Mouse (Mus musculus) liver, embryonic 15.5 days (tissue): ENCODE measurements at regions not wholly inside any gene's neighbourhood (a gene's known extent, or its start where the extent isn't known, plus 50 kb on each side); places are given as distances from the start of the nearest gene placed in this dataset.

Experiments
- ATAC-seq: fragments of 200-750 bp; cut with Nextera tagmentation; 2 replicates; pipeline ENCODE4 v1.8.0; 2017; ENCODE audit warnings: moderate number of reproducible peaks, mild to moderate bottlenecking, moderate library complexity; ENCODE audit not compliant: insufficient read depth
- H3K27ac ChIP-seq: fragments of 300-500 bp; sonication (generic); replicated peaks from 2 replicates; pipeline ENCODE4 v1.5.1; 2015; ENCODE audit warnings: mild to moderate bottlenecking, inconsistent platforms
- H3K27me3 ChIP-seq: fragments of 300-500 bp; sonication (generic); 2 replicates; pipeline ENCODE4 v1.6.1; 2015; ENCODE audit warnings: mild to moderate bottlenecking, inconsistent platforms
- H3K36me3 ChIP-seq: fragments of 300-500 bp; sonication (generic); replicated peaks from 2 replicates; pipeline ENCODE4 v1.6.1; 2015; ENCODE audit warnings: moderate library complexity, mild to moderate bottlenecking, inconsistent platforms
- H3K4me1 ChIP-seq: fragments of 300-500 bp; sonication (generic); replicated peaks from 2 replicates; pipeline ENCODE4 v1.6.1; 2015; ENCODE audit warnings: inconsistent platforms
- H3K4me2 ChIP-seq: fragments of 300-500 bp; sonication (generic); 2 replicates; pipeline ENCODE4 v1.6.1; 2015; ENCODE audit warnings: moderate library complexity, mild to moderate bottlenecking, inconsistent platforms
- H3K4me3 ChIP-seq: fragments of 300-500 bp; sonication (generic); replicated peaks from 2 replicates; pipeline ENCODE4 v1.5.1; 2015; ENCODE audit warnings: mild to moderate bottlenecking, inconsistent platforms
- H3K9ac ChIP-seq: fragments of 300-500 bp; sonication (generic); 2 replicates; pipeline ENCODE4 v1.6.1; 2015; ENCODE audit warnings: moderate library complexity, mild to moderate bottlenecking, inconsistent platforms
- H3K9me3 ChIP-seq: fragments of 300-500 bp; sonication (generic); replicated peaks from 2 replicates; pipeline ENCODE4 v1.6.1; 2016; ENCODE audit warnings: inconsistent platforms
- WGBS: fragments of 180-500 bp; shearing (Covaris S2); methylation state at CpG from one replicate; pipeline ENCODE4 v1.1.7; 2015; ENCODE audit warnings: mixed read lengths; ENCODE audit not compliant: insufficient replicate concordance; 5-methylcytosine and 5-hydroxymethylcytosine counted together

DNA sequence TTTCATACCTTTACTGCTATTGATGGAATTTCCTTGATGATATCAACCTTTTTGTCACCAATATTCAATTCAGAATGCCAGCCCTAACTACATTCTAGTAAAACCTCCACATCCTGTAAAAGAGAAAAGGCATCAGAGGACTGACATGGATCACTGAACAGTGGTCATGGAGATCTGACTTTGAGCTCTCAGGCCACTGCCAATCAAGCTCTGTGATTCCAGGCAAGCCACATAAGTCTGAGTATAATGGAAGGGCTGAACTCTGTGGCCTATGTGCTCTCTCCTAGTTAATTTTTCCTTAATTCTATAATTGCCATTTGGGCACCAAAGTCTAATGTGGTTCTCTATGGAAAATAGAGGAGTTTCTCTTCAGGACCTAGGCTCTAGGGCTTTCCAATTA is 161.8 kb upstream of the Ell2 start:
- Histone ChIP-seq H3K9ac (no peak overlapping the region), H3K27ac (no peak overlapping the region), H3K4me1 (peaks cover 2% of the 10 kb centered on the region; the same call in 1 of the 2 replicates), H3K4me3 (no peak overlapping the region), H3K4me2 (no peak overlapping the region), H3K9me3 (no peaks in the 10 kb centered on the region), H3K36me3 (no peaks in the 10 kb centered on the region), H3K27me3 (no peaks in the 10 kb centered on the region)
- no peak for ATAC-seq

DNA sequence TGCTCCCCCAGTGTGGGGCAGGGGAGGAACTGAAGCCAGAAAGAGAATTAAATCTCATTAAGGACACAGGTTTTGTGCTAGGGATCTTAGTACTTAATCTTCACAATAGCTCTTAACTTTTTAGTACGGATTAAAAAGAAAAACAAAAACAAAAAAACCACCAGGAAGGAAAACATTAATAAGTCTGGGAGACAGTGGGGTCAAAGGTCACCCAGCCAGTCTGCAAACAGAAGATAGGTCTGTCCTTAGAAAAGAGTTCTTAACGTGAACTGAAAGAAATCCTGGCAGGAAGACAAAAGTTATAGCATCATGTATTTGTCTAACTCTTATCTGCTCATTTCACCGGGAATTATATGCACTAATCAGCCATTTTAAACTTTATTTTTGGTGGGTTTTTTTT is 158.8 kb upstream of the Ell2 start:
- Histone ChIP-seq H3K36me3 (no peaks in the 10 kb centered on the region), H3K27me3 (no peaks in the 10 kb centered on the region), H3K9ac (no peak overlapping the region), H3K4me1 (no peaks in the 10 kb centered on the region), H3K27ac (no peak overlapping the region), H3K4me3 (no peak overlapping the region), H3K9me3 (no peaks in the 10 kb centered on the region), H3K4me2 (no peak overlapping the region)
- no peak for ATAC-seq
- 28% methylated on average over 3 of the region's 3 CpGs for WGBS

DNA sequence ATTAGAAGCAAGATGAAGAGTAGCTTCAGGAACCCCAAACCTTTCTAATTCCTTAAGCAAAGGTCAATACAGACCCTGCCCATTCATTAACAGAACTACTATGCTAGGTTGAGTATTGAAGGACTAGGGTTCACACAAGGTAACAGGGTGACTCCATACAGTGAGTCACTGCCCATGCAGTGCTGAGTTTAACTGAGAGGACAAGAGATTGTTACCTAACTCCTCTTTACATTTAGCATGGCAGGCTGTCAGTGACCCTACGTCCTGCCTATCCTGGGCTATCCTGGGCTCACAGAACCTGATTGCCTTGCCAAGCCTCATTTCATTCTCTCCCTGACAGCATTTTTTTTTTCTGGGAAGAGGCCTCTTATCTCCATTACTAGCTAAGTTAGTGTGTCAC is 127.6 kb upstream of the Ell2 start:
- Histone ChIP-seq H3K9me3 (no peaks in the 10 kb centered on the region), H3K4me3 (no peak overlapping the region), H3K4me1 (no peaks in the 10 kb centered on the region), H3K4me2 (no peak overlapping the region), H3K9ac (no peak overlapping the region), H3K27me3 (no peaks in the 10 kb centered on the region), H3K27ac (no peak overlapping the region), H3K36me3 (no peaks in the 10 kb centered on the region)
- WGBS: 44% methylated on average over 1 of the region's 1 CpGs
- ATAC-seq: no peak

DNA sequence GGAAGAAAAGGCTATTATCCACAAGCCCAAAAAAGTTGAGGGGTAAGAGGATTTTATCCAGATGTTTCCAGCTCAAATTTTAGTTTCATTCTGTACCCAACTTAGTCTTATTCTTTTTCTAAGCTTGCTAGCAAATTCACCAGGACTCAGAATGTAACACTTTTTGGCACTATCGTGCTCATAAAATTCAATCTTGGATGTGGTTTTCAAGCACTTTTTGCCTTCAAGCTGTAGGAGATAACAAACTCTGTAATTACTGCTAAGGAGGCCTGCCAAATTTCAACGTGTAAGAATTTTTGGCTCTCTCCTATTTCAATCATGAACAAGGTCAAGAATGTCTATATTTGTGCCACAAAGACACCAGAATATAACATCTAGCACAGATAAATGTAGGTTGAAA is 115.7 kb upstream of the Ell2 start:
- Histone ChIP-seq H3K9me3 (no peaks in the 10 kb centered on the region), H3K27ac (no peak overlapping the region), H3K4me1 (no peaks in the 10 kb centered on the region), H3K9ac (no peak overlapping the region), H3K4me3 (no peak overlapping the region), H3K4me2 (no peak overlapping the region), H3K27me3 (no peaks in the 10 kb centered on the region), H3K36me3 (no peaks in the 10 kb centered on the region)
- no peak for ATAC-seq
- 54% methylated on average over 2 of the region's 2 CpGs for WGBS

DNA sequence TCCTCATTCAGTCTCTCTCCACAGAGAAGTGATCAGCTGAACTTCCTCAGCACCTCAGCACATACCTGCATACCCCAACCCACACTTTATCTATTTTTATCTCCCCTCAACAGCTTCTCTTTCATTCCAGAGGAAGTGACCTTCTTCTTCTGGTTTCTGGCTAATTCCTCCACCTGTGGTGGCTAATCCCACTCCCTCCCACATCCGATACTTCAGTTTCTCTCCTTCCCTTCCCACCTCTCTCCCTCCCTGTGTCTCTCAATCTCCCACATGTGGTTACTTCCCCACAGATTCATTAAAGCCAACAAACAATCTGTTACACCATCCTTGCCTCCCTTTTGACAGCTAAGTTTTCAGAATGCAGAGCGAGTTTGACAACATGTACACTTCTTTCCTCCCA is 109.7 kb upstream of the Ell2 start:
- ATAC-seq: no peak
- Histone ChIP-seq H3K9ac (no peak overlapping the region), H3K9me3 (no peaks in the 10 kb centered on the region), H3K4me3 (no peak overlapping the region), H3K4me1 (no peaks in the 10 kb centered on the region), H3K4me2 (no peak overlapping the region), H3K36me3 (no peaks in the 10 kb centered on the region), H3K27ac (no peak overlapping the region), H3K27me3 (no peaks in the 10 kb centered on the region)
- WGBS: 57% methylated on average over 2 of the region's 2 CpGs

DNA sequence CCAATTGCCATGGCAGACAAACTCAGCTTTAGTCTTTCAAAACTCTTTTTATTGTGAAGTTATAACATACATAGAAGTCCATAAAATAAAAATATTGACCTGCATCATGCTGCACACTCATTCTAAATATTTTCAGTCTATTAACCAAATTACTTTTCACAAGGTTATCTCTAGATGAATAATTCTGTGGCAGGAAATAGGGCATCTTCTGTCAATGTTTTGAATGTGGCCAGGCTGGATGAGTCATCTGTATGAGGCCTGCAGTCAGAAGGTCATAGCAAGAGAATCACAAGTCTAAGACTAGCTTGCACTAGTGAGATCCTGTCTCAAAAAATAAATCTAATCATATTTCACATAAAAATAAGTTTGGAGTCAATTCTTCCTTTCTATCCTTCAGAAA is 108.4 kb upstream of the Ell2 start:
- H3K9ac ChIP-seq: no peak overlapping the region
- no peaks in the 10 kb centered on the region for H3K27me3 ChIP-seq
- no peaks in the 10 kb centered on the region for H3K9me3 ChIP-seq
- no peaks in the 10 kb centered on the region for H3K4me1 ChIP-seq
- no peaks in the 10 kb centered on the region for H3K36me3 ChIP-seq
- no peak overlapping the region for H3K27ac ChIP-seq
- ATAC-seq: no peak
- no peak overlapping the region for H3K4me2 ChIP-seq
- H3K4me3 ChIP-seq: no peak overlapping the region

DNA sequence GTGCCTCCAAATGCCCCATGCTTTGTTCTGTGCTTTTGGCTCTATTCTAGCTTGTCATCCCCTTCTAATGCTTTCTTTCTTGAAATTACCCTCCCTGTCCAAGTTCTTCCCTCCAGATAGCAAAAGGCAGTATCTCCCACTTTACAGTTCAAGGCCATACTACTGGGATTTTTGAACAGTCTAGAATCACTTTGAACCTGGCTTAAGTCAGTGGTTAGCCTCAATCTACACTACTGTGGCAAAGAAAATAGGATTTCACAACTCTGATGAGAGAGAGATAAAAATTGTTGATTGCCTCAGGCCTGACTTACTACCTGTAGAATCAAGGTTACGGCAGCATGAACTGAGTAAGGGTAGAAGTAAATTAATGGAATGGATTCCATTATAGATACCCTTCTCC is 107.9 kb upstream of the Ell2 start:
- no peaks in the 10 kb centered on the region for H3K9me3 ChIP-seq
- H3K4me3 ChIP-seq: no peak overlapping the region
- no peak overlapping the region for H3K9ac ChIP-seq
- ATAC-seq: no peak
- H3K36me3 ChIP-seq: no peaks in the 10 kb centered on the region
- WGBS: 78% methylated on average over 1 of the region's 1 CpGs
- H3K27me3 ChIP-seq: no peaks in the 10 kb centered on the region
- H3K4me2 ChIP-seq: no peak overlapping the region
- H3K4me1 ChIP-seq: no peaks in the 10 kb centered on the region
- H3K27ac ChIP-seq: no peak overlapping the region

DNA sequence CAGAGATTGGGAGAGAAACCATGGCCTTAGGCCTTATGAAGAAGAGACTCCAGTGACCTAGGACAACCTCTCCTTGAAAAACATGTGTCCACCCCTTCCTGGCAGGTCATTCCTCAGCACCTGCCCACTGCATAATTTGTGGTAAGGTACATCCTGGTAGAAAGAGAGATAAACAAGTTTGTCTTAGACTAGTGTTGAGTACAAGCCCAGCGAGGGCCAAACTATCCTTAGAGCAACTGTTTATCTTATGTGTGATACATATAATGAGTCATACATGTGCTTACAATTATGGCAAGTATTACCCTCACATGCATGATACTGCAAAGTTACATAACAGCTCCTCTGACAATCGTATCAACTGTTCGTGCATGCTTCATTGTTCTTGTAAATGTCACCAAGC is 83.3 kb upstream of the Ell2 start:
- Histone ChIP-seq H3K4me1 (no peaks in the 10 kb centered on the region), H3K27me3 (no peaks in the 10 kb centered on the region), H3K9ac (no peak overlapping the region), H3K9me3 (no peaks in the 10 kb centered on the region), H3K4me2 (no peak overlapping the region), H3K27ac (no peak overlapping the region), H3K4me3 (no peak overlapping the region), H3K36me3 (no peaks in the 10 kb centered on the region)
- WGBS: 53% methylated on average over 3 of the region's 3 CpGs
- ATAC-seq: no peak

DNA sequence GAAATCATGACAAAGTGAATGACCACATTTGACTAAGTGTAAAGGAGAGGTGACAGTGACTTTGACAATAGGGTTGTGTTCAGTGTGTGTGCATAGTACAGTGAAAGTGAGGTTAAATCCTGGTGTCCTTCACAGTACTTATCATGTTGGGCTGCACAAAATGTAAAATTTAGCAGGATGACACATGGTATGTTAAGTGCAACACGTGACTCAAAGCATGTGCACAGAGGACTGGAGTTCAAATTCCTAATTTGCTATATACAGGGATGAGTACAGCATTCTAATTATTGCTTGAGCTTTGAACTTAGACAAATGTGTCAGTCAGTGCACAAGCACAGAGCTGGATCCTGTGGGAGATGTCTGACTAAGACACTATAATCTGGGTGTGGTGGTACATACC is 79.2 kb upstream of the Ell2 start:
- 60% methylated on average over 1 of the region's 1 CpGs for WGBS
- Histone ChIP-seq H3K27ac (no peak overlapping the region), H3K4me1 (no peaks in the 10 kb centered on the region), H3K36me3 (no peaks in the 10 kb centered on the region), H3K9ac (no peak overlapping the region), H3K4me3 (no peak overlapping the region), H3K9me3 (no peaks in the 10 kb centered on the region), H3K4me2 (no peak overlapping the region), H3K27me3 (no peaks in the 10 kb centered on the region)
- ATAC-seq: no peak

DNA sequence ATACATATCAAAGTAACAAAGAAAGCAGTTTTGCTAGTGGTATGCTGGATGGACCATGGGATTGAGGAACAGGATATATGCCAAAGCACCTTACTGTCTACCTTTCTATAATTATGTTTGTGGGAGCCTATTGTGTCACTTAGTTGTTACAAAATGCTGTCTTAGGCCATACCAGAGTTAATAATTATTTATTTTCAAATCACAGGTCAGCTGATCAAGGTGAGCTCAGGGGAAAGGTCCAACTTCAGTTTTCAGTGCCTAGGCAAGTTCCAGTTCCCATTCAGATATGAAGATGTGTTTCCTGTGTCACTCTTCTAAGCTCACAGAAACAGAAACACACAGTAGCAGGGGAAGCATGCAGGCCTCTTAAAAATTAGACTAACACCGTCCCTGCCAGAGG is 75.5 kb upstream of the Ell2 start:
- no peak overlapping the region for H3K4me2 ChIP-seq
- no peaks in the 10 kb centered on the region for H3K27me3 ChIP-seq
- H3K9ac ChIP-seq: no peak overlapping the region
- no peaks in the 10 kb centered on the region for H3K36me3 ChIP-seq
- H3K9me3 ChIP-seq: no peaks in the 10 kb centered on the region
- ATAC-seq: no peak
- H3K27ac ChIP-seq: no peak overlapping the region
- H3K4me3 ChIP-seq: no peak overlapping the region
- no peaks in the 10 kb centered on the region for H3K4me1 ChIP-seq
- WGBS: 54% methylated on average over 1 of the region's 1 CpGs

DNA sequence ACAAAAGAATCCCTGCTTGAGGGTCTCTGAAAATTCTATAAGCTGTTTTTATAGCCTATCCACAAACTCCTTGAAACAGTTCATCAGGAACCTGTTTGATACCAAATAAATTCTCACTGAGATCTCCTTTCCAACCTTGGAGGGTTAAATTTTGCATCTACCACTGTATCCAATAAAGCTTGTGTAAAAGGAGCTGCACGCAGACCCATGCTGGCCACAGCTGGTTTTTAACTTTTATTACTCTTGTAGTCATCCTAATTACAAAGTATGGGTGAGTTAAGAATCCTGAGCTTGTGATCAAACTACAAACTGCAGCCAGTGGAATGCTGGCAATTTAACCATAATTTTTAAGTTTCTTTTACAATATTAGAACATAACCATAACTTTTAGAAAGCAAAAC is 59.0 kb upstream of the Ell2 start:
- no peaks in the 10 kb centered on the region for H3K27me3 ChIP-seq
- H3K36me3 ChIP-seq: no peaks in the 10 kb centered on the region
- no peak overlapping the region for H3K4me2 ChIP-seq
- WGBS: 69% methylated on average over 1 of the region's 1 CpGs
- ATAC-seq: no peak
- H3K9ac ChIP-seq: no peak overlapping the region
- H3K9me3 ChIP-seq: no peaks in the 10 kb centered on the region
- 0 out of 2 replicates have a peak, but pooled peaks cover 2% of the 10 kb centered on the region for H3K4me1 ChIP-seq
- H3K4me3 ChIP-seq: no peak overlapping the region
- no peak overlapping the region for H3K27ac ChIP-seq

DNA sequence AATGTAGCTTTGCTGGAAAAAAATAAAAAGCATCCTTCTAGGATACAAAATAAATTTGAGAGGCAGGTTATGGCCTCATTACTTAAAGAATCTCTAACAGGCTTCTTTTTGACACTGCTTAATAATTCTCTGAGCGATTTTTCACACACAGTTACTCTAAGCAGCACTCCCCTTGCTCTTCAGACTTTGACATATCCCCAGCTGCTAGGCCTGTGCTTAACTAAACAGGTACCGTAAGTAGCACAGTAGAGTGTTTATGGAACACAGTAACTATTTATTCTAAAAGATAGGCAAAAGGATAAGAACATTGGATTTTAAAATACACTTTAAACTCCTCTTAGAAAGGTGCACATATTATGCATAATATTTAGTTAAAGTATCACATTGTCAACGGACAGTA is 54.6 kb upstream of the Ell2 start:
- no peaks in the 10 kb centered on the region for H3K36me3 ChIP-seq
- no peaks in the 10 kb centered on the region for H3K27me3 ChIP-seq
- no peak overlapping the region for H3K4me2 ChIP-seq
- ATAC-seq: no peak
- H3K27ac ChIP-seq: no peak overlapping the region
- H3K4me3 ChIP-seq: no peak overlapping the region
- H3K4me1 ChIP-seq: 0 out of 2 replicates have a peak, but pooled peaks cover 2% of the 10 kb centered on the region
- 54% methylated on average over 3 of the region's 3 CpGs for WGBS
- no peaks in the 10 kb centered on the region for H3K9me3 ChIP-seq
- no peak overlapping the region for H3K9ac ChIP-seq
